Mouse (Mus musculus) megakaryocyte, embryonic 14.5 days (primary cell): Measurements from ENCODE around the gene Timm29.
"Not testable (repeated sequence)": the region's sequence is repeated elsewhere in the genome, so short reads cannot be mapped to it uniquely, and the experiment has no call there.

ENCODE experiments used
- FLI1 ChIP-seq: IDR thresholded peaks from 2 replicates; pipeline ENCODE4 v1.6.1; 2012; ENCODE audit warnings: low read length, inconsistent platforms, mixed read lengths
- GATA1 ChIP-seq: IDR thresholded peaks from 3 replicates; pipeline ENCODE4 v1.6.1; 2012; ENCODE audit warnings: mixed read lengths, low read length, inconsistent platforms, borderline replicate concordance

GRCm38 (mm10) chr9:21594350-21594749, 1.8 kb downstream of the Timm29 start:
- TF ChIP-seq GATA1, FLI1: not testable (repeated sequence)
